ENCODE assay signal across 8 mouse cellular contexts in the genomic region with DNA sequence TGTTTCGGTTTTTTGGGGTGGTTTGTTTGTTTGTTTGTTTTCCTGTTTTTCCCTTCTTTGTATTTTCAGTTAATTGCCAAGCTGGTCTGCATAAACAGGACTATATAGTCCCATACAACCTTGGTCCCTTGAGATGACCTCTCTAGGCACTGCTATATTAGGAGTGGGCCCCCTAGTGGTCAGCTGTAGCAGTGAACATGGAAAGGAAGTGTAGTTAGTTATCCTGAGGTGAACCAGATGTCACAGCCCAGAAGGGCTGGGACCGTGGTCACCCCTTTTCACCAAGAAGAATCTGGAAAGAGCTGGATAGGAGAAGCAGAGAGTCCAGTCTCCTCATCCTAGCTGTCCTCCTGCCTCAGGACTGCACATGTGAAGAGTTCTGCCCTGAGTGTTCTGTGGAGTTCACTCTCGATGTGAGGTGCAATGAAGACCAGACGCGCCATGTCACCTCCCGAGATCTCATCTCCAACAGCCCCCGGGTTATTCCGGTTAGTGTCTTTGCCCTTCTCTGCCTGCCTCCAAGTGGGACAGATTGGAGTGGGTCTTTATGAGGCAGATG. TPM values are rescaled to one million over a fixed set of nuclear protein-coding genes. Genes with fewer than 3 reads are reported as not detected.
DNase-seq lines count a peak whose midpoint lies in the region; ATAC-seq and TF ChIP-seq lines count a peak whose summit lies in the region.

No protein-coding gene starts in this region.

- H3K4me3 ChIP-seq in kidney, embryonic 16.5 days (ENCODE audit: low read length): no peak overlapping the region
- H3K4me3 ChIP-seq in E14TG2a.4 (replicated peaks; ENCODE audit: low read length): no peak overlapping the region
- no peak overlapping the region for H3K4me3 ChIP-seq in bone marrow macrophage, adult 2 months (ENCODE audit: insufficient read depth, low read length)
- no peak overlapping the region for H3K4me3 ChIP-seq in heart, postnatal 0 days (ENCODE audit: low read depth, low read length)
- H3K4me3 ChIP-seq in liver, adult 2 months (ENCODE audit: insufficient read depth, low read depth, low read length): no peak overlapping the region

- H3K9me3 ChIP-seq in kidney, embryonic 16.5 days (ENCODE audit: low read length): no peaks in the 10 kb centered on the region
- H3K9me3 ChIP-seq in E14TG2a.4 (ENCODE audit: low read length): no peaks in the 10 kb centered on the region
- H3K9me3 ChIP-seq in heart, postnatal 0 days (replicated peaks; ENCODE audit: control insufficient read depth, low read length): no peaks in the 10 kb centered on the region

- no peak for TF ChIP-seq EP300 in heart, postnatal 0 days (IDR thresholded peaks at IDR 0.05; ENCODE audit: low read depth)

- H3K9ac ChIP-seq in kidney, embryonic 16.5 days (replicated peaks; ENCODE audit: low read length): no peak overlapping the region
- no peak overlapping the region for H3K9ac ChIP-seq in heart, postnatal 0 days (replicated peaks; ENCODE audit: low read depth, low read length)
- H3K9ac ChIP-seq in liver, adult 2 months (ENCODE audit: low read depth, low read length): no peak overlapping the region

- ATAC-seq in kidney, embryonic 16.5 days (ENCODE audit: low FRiP score, low TSS enrichment): no peak
- peak; percentile 47; the same call in 1 of the 2 replicates for ATAC-seq in heart, postnatal 0 days (ENCODE audit: insufficient read depth, low read depth)

- H3K4me2 ChIP-seq in kidney, embryonic 16.5 days (replicated peaks; ENCODE audit: low read depth, low read length): no peak overlapping the region
- no peak overlapping the region for H3K4me2 ChIP-seq in heart, postnatal 0 days (ENCODE audit: low read depth, low read length)

- peaks cover 45% of the 10 kb centered on the region for H3K36me3 ChIP-seq in kidney, embryonic 16.5 days (ENCODE audit: insufficient read depth, low read length)
- H3K36me3 ChIP-seq in E14TG2a.4 (ENCODE audit: insufficient read depth, low read length): peaks cover 72% of the 10 kb centered on the region
- peaks cover 46% of the 10 kb centered on the region for H3K36me3 ChIP-seq in heart, postnatal 0 days (replicated peaks; ENCODE audit: control insufficient read depth, insufficient read depth, low read length)
- peaks cover 11% of the 10 kb centered on the region for H3K36me3 ChIP-seq in liver, adult 2 months (ENCODE audit: control insufficient read depth, insufficient read depth, low read length)

- peaks cover 8% of the 10 kb centered on the region for H3K79me2 ChIP-seq in liver, adult 2 months (ENCODE audit: control insufficient read depth, insufficient read depth, low read length)

- TF ChIP-seq POLR2A in bone marrow macrophage, adult 2 months (IDR thresholded peaks at IDR 0.05; ENCODE audit: borderline replicate concordance, low read depth, low read length): no peak
- no peak for TF ChIP-seq POLR2A in liver, adult 2 months (IDR thresholded peaks at IDR 0.05; ENCODE audit: extremely low read depth, insufficient read depth, low read length)

- WGBS in kidney, embryonic 16.5 days: 74% methylated on average over 8 of the region's 8 CpGs
- 67% methylated on average over 8 of the region's 8 CpGs for WGBS in heart, postnatal 0 days
- WGBS in liver, adult 2 months: 79% methylated on average over 8 of the region's 8 CpGs

- peak; percentile 90 for TF ChIP-seq CTCF in E14TG2a.4 (conservative IDR thresholded peaks at IDR 0.05; ENCODE audit: low read length)
- TF ChIP-seq CTCF in bone marrow macrophage, adult 2 months (IDR thresholded peaks at IDR 0.05; ENCODE audit: low read depth, low read length): peak; percentile 49; the same call in 1 of the 2 replicates
- peak; percentile 93 for TF ChIP-seq CTCF in heart, postnatal 0 days (IDR thresholded peaks at IDR 0.05; ENCODE audit: low read depth)
- TF ChIP-seq CTCF in liver, adult 2 months (IDR thresholded peaks at IDR 0.05; ENCODE audit: low read depth, low read length): peak; percentile 33; the same call in 1 of the 2 replicates

- peaks cover 10% of the 10 kb centered on the region for H3K4me1 ChIP-seq in kidney, embryonic 16.5 days (ENCODE audit: insufficient read depth, low read length)
- peaks cover 82% of the 10 kb centered on the region for H3K4me1 ChIP-seq in E14TG2a.4 (replicated peaks; ENCODE audit: low read depth, low read length)
- H3K4me1 ChIP-seq in bone marrow macrophage, adult 2 months (ENCODE audit: control insufficient read depth, insufficient read depth, low read length): peaks cover 8% of the 10 kb centered on the region
- H3K4me1 ChIP-seq in heart, postnatal 0 days (ENCODE audit: control insufficient read depth, insufficient read depth): peaks cover 8% of the 10 kb centered on the region
- no peaks in the 10 kb centered on the region for H3K4me1 ChIP-seq in liver, adult 2 months (ENCODE audit: control insufficient read depth, insufficient read depth, low read length)

- H3K27me3 ChIP-seq in kidney, embryonic 16.5 days (ENCODE audit: insufficient read depth, low read length): no peaks in the 10 kb centered on the region
- H3K27me3 ChIP-seq in E14TG2a.4 (ENCODE audit: insufficient read depth, low read length): no peaks in the 10 kb centered on the region
- H3K27me3 ChIP-seq in heart, postnatal 0 days (ENCODE audit: control insufficient read depth, insufficient read depth, low read length): no peaks in the 10 kb centered on the region
- H3K27me3 ChIP-seq in liver, adult 2 months (ENCODE audit: control insufficient read depth, insufficient read depth, low read length): no peaks in the 10 kb centered on the region

- peak; percentile 53 for DNase-seq in kidney, adult 11 months
- peak; percentile 78 for DNase-seq in heart, postnatal 0 days (ENCODE audit: low spot score)
- peak; percentile 49 for DNase-seq in liver, adult 2 months (ENCODE audit: extremely low read depth, low read depth, low spot score)
- DNase-seq in retina, postnatal 1 day: peak; percentile 74
- no peak for DNase-seq in left cerebral cortex, adult 8-10 months (ENCODE audit: low spot score in 2 of 2)

- H3K27ac ChIP-seq in kidney, embryonic 16.5 days (ENCODE audit: low read length): no peak overlapping the region
- H3K27ac ChIP-seq in bone marrow macrophage, adult 2 months (ENCODE audit: insufficient read depth, low read depth, low read length): no peak overlapping the region
- no peak overlapping the region for H3K27ac ChIP-seq in heart, postnatal 0 days (ENCODE audit: low read depth)
- no peak overlapping the region for H3K27ac ChIP-seq in liver, adult 2 months (replicated peaks; ENCODE audit: insufficient read depth, low read depth, low read length)

RNA-seq across cellular contexts. Expression of a gene that starts 4.2 kb away (rescaled TPM):
- 157 and 179 TPM in 2 replicates for polyA plus RNA-seq in kidney, embryonic 16.5 days (2015; fragmentation: Nextera tagmentation; extraction: Ambion mirVana)
- 41.7 and 44.9 TPM in 2 replicates for polyA plus RNA-seq in bone marrow macrophage, adult 2 months (2012; ENCODE audit: insufficient read depth, insufficient read length, missing spikeins)
- total RNA-seq in heart, postnatal 0 days (2014; rRNA removed; ENCODE audit: low replicate concordance): 96.3 and 112 TPM in 2 replicates
- polyA plus RNA-seq in heart, postnatal 0 days (2015; fragmentation: Nextera tagmentation; extraction: Ambion mirVana): 117 and 121 TPM in 2 replicates
- total RNA-seq in liver, adult 2 months (2014; rRNA removed): 27.4 and 31.7 TPM in 2 replicates
- polyA plus RNA-seq in liver, adult 2 months (2012; rRNA removed): 44.1 and 47.3 TPM in 2 replicates
- 10 to 100 TPM; 64.6 to 75.4 (median 67.0) TPM for total RNA-seq in left cerebral cortex, adult 8-10 months (2022)

RNA-seq across cellular contexts. Expression of a gene that starts 14.7 kb away (rescaled TPM):
- 34.8 and 39.3 TPM in 2 replicates for polyA plus RNA-seq in kidney, embryonic 16.5 days (2015; fragmentation: Nextera tagmentation; extraction: Ambion mirVana)
- 3.7 and 7.4 TPM in 2 replicates for polyA plus RNA-seq in bone marrow macrophage, adult 2 months (2012; ENCODE audit: insufficient read depth, insufficient read length, missing spikeins)
- 43.4 and 59.1 TPM in 2 replicates for total RNA-seq in heart, postnatal 0 days (2014; rRNA removed; ENCODE audit: low replicate concordance)
- polyA plus RNA-seq in heart, postnatal 0 days (2015; fragmentation: Nextera tagmentation; extraction: Ambion mirVana): 27.7 and 28.7 TPM in 2 replicates
- total RNA-seq in liver, adult 2 months (2014; rRNA removed): 0.83 and 1.5 TPM in 2 replicates
- 1.4 and 1.5 TPM in 2 replicates for polyA plus RNA-seq in liver, adult 2 months (2012; rRNA removed)
- 10 to 100 TPM; 15.1 to 18.3 (median 17.3) TPM for total RNA-seq in left cerebral cortex, adult 8-10 months (2022)

RNA-seq across cellular contexts. Expression of a gene that starts 23.3 kb away (rescaled TPM):
- polyA plus RNA-seq in kidney, embryonic 16.5 days (2015; fragmentation: Nextera tagmentation; extraction: Ambion mirVana): 125 and 131 TPM in 2 replicates
- polyA plus RNA-seq in bone marrow macrophage, adult 2 months (2012; ENCODE audit: insufficient read depth, insufficient read length, missing spikeins): 12.9 and 19.7 TPM in 2 replicates
- total RNA-seq in heart, postnatal 0 days (2014; rRNA removed; ENCODE audit: low replicate concordance): 41.6 and 80.6 TPM in 2 replicates
- 84.0 and 92.2 TPM in 2 replicates for polyA plus RNA-seq in heart, postnatal 0 days (2015; fragmentation: Nextera tagmentation; extraction: Ambion mirVana)
- 9.5 and 11.9 TPM in 2 replicates for total RNA-seq in liver, adult 2 months (2014; rRNA removed)
- polyA plus RNA-seq in liver, adult 2 months (2012; rRNA removed): 48.9 and 57.3 TPM in 2 replicates
- total RNA-seq in left cerebral cortex, adult 8-10 months (2022): 10 to 100 TPM; 70.8 to 75.9 (median 72.0) TPM

RNA-seq across cellular contexts. Expression of a gene that starts 23.3 kb away (rescaled TPM):
- 100 and 110 TPM in 2 replicates for polyA plus RNA-seq in kidney, embryonic 16.5 days (2015; fragmentation: Nextera tagmentation; extraction: Ambion mirVana)
- polyA plus RNA-seq in bone marrow macrophage, adult 2 months (2012; ENCODE audit: insufficient read depth, insufficient read length, missing spikeins): 33.1 and 34.1 TPM in 2 replicates
- 620 and 677 TPM in 2 replicates for total RNA-seq in heart, postnatal 0 days (2014; rRNA removed; ENCODE audit: low replicate concordance)
- 290 and 300 TPM in 2 replicates for polyA plus RNA-seq in heart, postnatal 0 days (2015; fragmentation: Nextera tagmentation; extraction: Ambion mirVana)
- total RNA-seq in liver, adult 2 months (2014; rRNA removed): 148 and 183 TPM in 2 replicates
- 280 and 359 TPM in 2 replicates for polyA plus RNA-seq in liver, adult 2 months (2012; rRNA removed)
- 100 to 1,000 TPM in 1 of 4 experiments, 10 to 100 TPM in 3; 75.6 to 104 (median 90.6) TPM for total RNA-seq in left cerebral cortex, adult 8-10 months (2022)

RNA-seq across cellular contexts. Expression of a gene that starts 51.2 kb away (rescaled TPM):
- polyA plus RNA-seq in kidney, embryonic 16.5 days (2015; fragmentation: Nextera tagmentation; extraction: Ambion mirVana): 0.57 TPM in 1 of 2 replicates, not detected in the other
- polyA plus RNA-seq in bone marrow macrophage, adult 2 months (2012; ENCODE audit: insufficient read depth, insufficient read length, missing spikeins): not detected in 2 replicates
- not detected in 2 replicates for total RNA-seq in heart, postnatal 0 days (2014; rRNA removed; ENCODE audit: low replicate concordance)
- 0.25 TPM in 1 of 2 replicates, not detected in the other for polyA plus RNA-seq in heart, postnatal 0 days (2015; fragmentation: Nextera tagmentation; extraction: Ambion mirVana)
- not detected in 2 replicates for total RNA-seq in liver, adult 2 months (2014; rRNA removed)
- 0.21 and 0.22 TPM in 2 replicates for polyA plus RNA-seq in liver, adult 2 months (2012; rRNA removed)
- total RNA-seq in left cerebral cortex, adult 8-10 months (2022): 10 to 100 TPM in 1 of 4 experiments, 1 to 10 TPM in 3; 8.3 to 13.8 (median 9.6) TPM

Comparison
In these comparisons a context has a peak if more than half of its experiments do, and no peak if none do; other contexts are left out.
1. DNase-seq: peak in kidney, adult 11 months (single experiment), heart, postnatal 0 days (single experiment), liver, adult 2 months (single experiment) and retina, postnatal 1 day (single experiment); none in left cerebral cortex, adult 8-10 months (0 of 2).
2. CTCF ChIP-seq: peak in every context shown above with its lines; median percentile 93 in heart, postnatal 0 days; 90 in E14TG2a.4; 49 in bone marrow macrophage, adult 2 months; 33 in liver, adult 2 months.